Comparison of ENCODE assay signal across 10 mouse cellular contexts in the genomic region with DNA sequence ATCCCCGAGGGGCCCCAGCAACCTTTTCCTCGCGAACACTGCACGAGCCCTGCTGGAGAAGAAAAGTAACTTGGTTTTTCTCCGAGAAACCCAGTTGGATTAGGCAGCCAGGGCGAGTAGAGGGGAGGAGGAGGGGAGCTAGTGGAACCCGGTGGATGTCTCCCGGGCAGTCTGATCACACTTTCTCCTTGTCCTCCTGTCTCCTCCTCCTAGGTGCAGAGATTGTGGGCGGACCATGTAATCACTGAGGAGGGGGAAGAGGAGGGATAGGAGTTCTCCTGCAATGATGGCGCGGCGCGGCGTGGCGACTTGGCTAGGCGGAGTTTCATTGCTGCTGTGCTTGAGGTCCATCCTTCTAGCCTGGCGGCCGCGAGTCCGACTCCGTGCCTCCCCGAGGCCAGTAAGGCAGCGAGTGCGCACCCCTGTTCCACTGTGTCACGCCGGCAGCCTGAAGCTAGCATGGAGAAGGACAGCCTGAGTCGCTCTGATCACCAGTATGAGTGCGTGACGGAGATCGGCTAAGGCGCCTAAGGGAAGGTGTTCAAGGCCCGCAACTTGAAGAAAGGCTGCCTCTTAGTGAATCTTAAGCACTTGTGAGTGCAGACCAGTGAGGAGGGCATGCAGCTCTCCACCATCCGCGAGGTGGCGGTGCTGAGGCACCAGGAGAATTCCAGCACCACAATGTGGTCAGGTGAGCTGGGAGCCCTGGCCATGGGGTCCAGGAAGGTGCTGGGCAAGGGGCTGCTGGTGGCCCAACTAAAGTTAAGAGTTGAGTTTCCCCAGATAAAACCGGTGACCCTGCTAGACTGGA. TPM values are rescaled to one million over a fixed set of nuclear protein-coding genes. Genes with fewer than 3 reads are reported as not detected.
DNase-seq lines count a peak whose midpoint lies in the region; ATAC-seq lines count a peak whose summit lies in the region.
"Not testable (repeated sequence)": the region's sequence is repeated elsewhere in the genome, so short reads cannot be mapped to it uniquely, and the experiment has no call there.
"Had no signal": no experiment of that assay in that cellular context is flagged by ENCODE, and none has a peak within 500 bp of the region (broad histone marks: within the 10 kb centered on the region; RNA-seq: fewer than 3 reads in every experiment).

No protein-coding gene starts in this region.

- H3K4me3 ChIP-seq in hindbrain, embryonic 11.5 days (ENCODE audit: low read depth, low read length) = peak overlapping the region; percentile 12

- H3K9me3 ChIP-seq in hindbrain, embryonic 11.5 days (ENCODE audit: control insufficient read depth, low read length) = not testable (repeated sequence)

- H3K27ac ChIP-seq in hindbrain, embryonic 11.5 days (ENCODE audit: low read depth, low read length) = not testable (repeated sequence)

- not testable (repeated sequence) for H3K27me3 ChIP-seq in hindbrain, embryonic 11.5 days (ENCODE audit: control insufficient read depth, insufficient read depth, low read length)

- H3K36me3 ChIP-seq in hindbrain, embryonic 11.5 days (ENCODE audit: control insufficient read depth, insufficient read depth, low read length) = not testable (repeated sequence)

- under 1% methylated on average over 15 of the region's 36 CpGs for WGBS in hindbrain, embryonic 11.5 days

- ATAC-seq in hindbrain, embryonic 11.5 days (ENCODE audit: low FRiP score) = peak; percentile 92

- H3K4me1 ChIP-seq in hindbrain, embryonic 11.5 days (replicated peaks; ENCODE audit: control insufficient read depth, insufficient read depth, low read length) = not testable (repeated sequence)

- not testable (repeated sequence) for H3K9ac ChIP-seq in hindbrain, embryonic 11.5 days (ENCODE audit: low read depth, low read length)

- intact Hi-C loops in left cerebral cortex, postnatal 4 days (cut with DNase I) = not testable (repeated sequence)

- peak overlapping the region; percentile 32 for H3K4me2 ChIP-seq in hindbrain, embryonic 11.5 days (replicated peaks; ENCODE audit: low read depth, low read length)

- peak; percentile 6 for DNase-seq in Muller cell, postnatal 12 days (ENCODE audit: inconsistent ontology term)
- DNase-seq in embryo, embryonic 10 days (ENCODE audit: low spot score) = peak; percentile 63
- peak; percentile 27 to 66 for DNase-seq in frontal cortex, postnatal 10 days (ENCODE audit: low spot score in 2 of 2)
- peak; percentile 39 for DNase-seq in hindbrain, embryonic 11.5 days (ENCODE audit: low spot score)
- peak; percentile 49 for DNase-seq in kidney, postnatal 14 days
- peak; percentile 71 for DNase-seq in left cerebral cortex, postnatal 4 days
- peak; percentile 20 for DNase-seq in mesoderm, embryonic 11.5 days (ENCODE audit: low read depth, low spot score)
- peak; percentile 67 to 77 for DNase-seq in right cerebral cortex, postnatal 10 days (ENCODE audit: low spot score in 2 of 2)

RNA-seq across cellular contexts. Expression of a gene that starts 13.6 kb away (rescaled TPM):
- polyA plus RNA-seq in hindbrain, embryonic 11.5 days (2014; fragmentation: Nextera tagmentation; extraction: Ambion mirVana) = 0.11 TPM in 1 of 2 replicates, not detected in the other
- total RNA-seq in left cerebral cortex, postnatal 4 days (2021) = under 1 TPM; 0.42 to 0.66 TPM
- total RNA-seq: gastrocnemius, adult 18-20 months had no signal
- polyA plus RNA-seq: spleen, adult 2 months had no signal

Comparison
In these comparisons a context has a peak if more than half of its experiments do, and no peak if none do; other contexts are left out.
1. DNase-seq: peak in every context shown above with its lines; median percentile 72 in right cerebral cortex, postnatal 10 days; 71 in left cerebral cortex, postnatal 4 days; 63 in embryo, embryonic 10 days; 49 in kidney, postnatal 14 days; 46 in frontal cortex, postnatal 10 days; 39 in hindbrain, embryonic 11.5 days; 20 in mesoderm, embryonic 11.5 days; 6 in Muller cell, postnatal 12 days.